Mouse (Mus musculus): ENCODE data around the gene Mcmbp. TPM values are rescaled to one million over a fixed set of nuclear protein-coding genes. Genes with fewer than 3 reads are reported as not detected.

Gene Mcmbp
- polyA plus RNA-seq, 2 experiments = 45.2 to 62.4 TPM

DNA sequence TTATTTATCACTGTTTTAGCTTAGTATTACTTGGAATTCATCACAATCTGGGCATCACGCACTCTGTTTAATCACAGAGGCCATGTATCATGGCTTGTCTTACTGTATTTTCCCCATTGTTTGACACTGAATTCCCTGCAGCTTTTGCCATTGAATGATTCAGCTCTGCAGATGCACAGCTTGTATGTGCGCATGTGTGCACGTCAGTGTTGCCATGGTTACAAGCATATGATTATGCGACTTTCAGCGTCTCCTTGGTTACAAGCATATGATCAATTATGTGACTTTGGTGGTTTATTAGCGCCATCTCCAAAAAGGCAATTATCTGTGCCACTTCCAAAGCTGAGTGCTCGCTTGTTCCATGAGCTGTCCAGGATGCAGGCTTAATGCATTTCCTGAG is 49.5 kb downstream of the Mcmbp start:
- H3K4me3 ChIP-seq (replicated peaks; ENCODE audit: low read length) = no peak overlapping the region
- peaks cover 17% of the 10 kb centered on the region for H3K9me3 ChIP-seq (ENCODE audit: control insufficient read depth, low read length)
- H3K4me2 ChIP-seq (replicated peaks; ENCODE audit: low read depth, low read length, severe bottlenecking) = no peak overlapping the region
- no peak overlapping the region for H3K27ac ChIP-seq (replicated peaks; ENCODE audit: low read depth, low read length)
- no peak for ATAC-seq (ENCODE audit: low FRiP score, low read depth)
- no peaks in the 10 kb centered on the region for H3K27me3 ChIP-seq (ENCODE audit: control insufficient read depth, insufficient read depth, low read length)
- no peak for DNase-seq (ENCODE audit: low spot score)
- no peak overlapping the region for H3K9ac ChIP-seq (ENCODE audit: low read depth, low read length, severe bottlenecking)
- WGBS = 77% methylated on average over 7 of the region's 7 CpGs
- H3K4me1 ChIP-seq (ENCODE audit: control insufficient read depth, insufficient read depth, low read length) = no peaks in the 10 kb centered on the region
- no peak for TF ChIP-seq POLR2A (IDR thresholded peaks at IDR 0.05; ENCODE audit: borderline replicate concordance, extremely low read depth, insufficient read depth, insufficient read length)
- peaks cover 55% of the 10 kb centered on the region for H3K36me3 ChIP-seq (ENCODE audit: control insufficient read depth, insufficient read depth, low read length)

DNA sequence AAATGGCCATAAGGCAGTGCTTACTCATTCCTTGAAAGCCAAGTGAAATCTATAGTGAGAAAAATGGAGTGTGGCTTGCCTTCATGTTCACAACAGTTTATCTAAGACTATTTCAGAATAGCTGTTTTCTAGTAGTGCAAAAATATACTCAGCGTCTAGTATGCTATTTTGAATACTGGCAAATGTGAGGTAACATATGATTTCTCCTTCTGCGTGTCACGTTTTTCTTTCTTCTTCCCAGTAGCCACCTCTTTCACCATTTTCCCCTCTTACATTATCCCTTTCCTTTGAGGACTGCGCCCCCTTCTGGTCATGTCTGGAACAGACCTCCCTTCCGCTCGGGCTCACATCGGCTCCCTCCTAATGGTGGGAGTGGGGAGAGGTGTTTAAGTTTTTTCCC is 50.2 kb downstream of the Mcmbp start:
- H3K27me3 ChIP-seq (ENCODE audit: control insufficient read depth, insufficient read depth, low read length) = no peaks in the 10 kb centered on the region
- peaks cover 55% of the 10 kb centered on the region for H3K36me3 ChIP-seq (ENCODE audit: control insufficient read depth, insufficient read depth, low read length)
- H3K4me3 ChIP-seq (replicated peaks; ENCODE audit: low read length) = no peak overlapping the region
- H3K9ac ChIP-seq (ENCODE audit: low read depth, low read length, severe bottlenecking) = no peak overlapping the region
- H3K9me3 ChIP-seq (ENCODE audit: control insufficient read depth, low read length) = peaks cover 17% of the 10 kb centered on the region
- H3K4me1 ChIP-seq (ENCODE audit: control insufficient read depth, insufficient read depth, low read length) = no peaks in the 10 kb centered on the region
- WGBS = 17% methylated on average over 7 of the region's 7 CpGs
- no peak overlapping the region for H3K27ac ChIP-seq (replicated peaks; ENCODE audit: low read depth, low read length)
- ATAC-seq (ENCODE audit: low FRiP score, low read depth) (peak; percentile 72; the same call in 1 of the 2 replicates), DNase-seq (ENCODE audit: low spot score) (peak; percentile 53)
- H3K4me2 ChIP-seq (replicated peaks; ENCODE audit: low read depth, low read length, severe bottlenecking) = no peak overlapping the region
- TF ChIP-seq POLR2A (IDR thresholded peaks at IDR 0.05; ENCODE audit: borderline replicate concordance, extremely low read depth, insufficient read depth, insufficient read length) = no peak

DNA sequence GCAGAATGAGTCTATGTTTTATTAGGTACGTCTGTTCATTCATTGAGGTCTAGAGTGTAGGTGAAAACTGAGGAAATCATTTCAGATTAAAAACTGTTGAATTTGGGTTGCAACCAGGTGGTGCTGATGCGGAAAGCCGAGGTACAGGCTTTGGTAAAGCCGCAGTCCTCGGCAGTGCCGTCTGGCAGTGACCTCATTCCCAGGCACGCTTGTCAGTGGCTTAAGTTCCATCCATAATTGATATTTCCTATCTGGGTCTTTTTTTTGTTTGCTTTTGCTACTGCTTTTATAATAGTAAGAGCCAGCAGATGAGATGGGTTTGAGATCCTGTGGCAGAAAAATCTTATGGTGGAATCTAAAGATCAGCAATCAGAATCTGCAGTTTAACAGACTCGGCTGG is 50.9 kb downstream of the Mcmbp start:
- H3K9ac ChIP-seq (ENCODE audit: low read depth, low read length, severe bottlenecking) = no peak overlapping the region
- 79% methylated on average over 8 of the region's 8 CpGs for WGBS
- H3K4me2 ChIP-seq (replicated peaks; ENCODE audit: low read depth, low read length, severe bottlenecking) = no peak overlapping the region
- no peak overlapping the region for H3K27ac ChIP-seq (replicated peaks; ENCODE audit: low read depth, low read length)
- no peak overlapping the region for H3K4me3 ChIP-seq (replicated peaks; ENCODE audit: low read length)
- DNase-seq (ENCODE audit: low spot score) (no peak), ATAC-seq (ENCODE audit: low FRiP score, low read depth) (no peak)
- no peaks in the 10 kb centered on the region for H3K4me1 ChIP-seq (ENCODE audit: control insufficient read depth, insufficient read depth, low read length)
- peaks cover 53% of the 10 kb centered on the region for H3K36me3 ChIP-seq (ENCODE audit: control insufficient read depth, insufficient read depth, low read length)
- TF ChIP-seq POLR2A (IDR thresholded peaks at IDR 0.05; ENCODE audit: borderline replicate concordance, extremely low read depth, insufficient read depth, insufficient read length) = no peak
- peaks cover 17% of the 10 kb centered on the region for H3K9me3 ChIP-seq (ENCODE audit: control insufficient read depth, low read length)
- H3K27me3 ChIP-seq (ENCODE audit: control insufficient read depth, insufficient read depth, low read length) = no peaks in the 10 kb centered on the region

DNA sequence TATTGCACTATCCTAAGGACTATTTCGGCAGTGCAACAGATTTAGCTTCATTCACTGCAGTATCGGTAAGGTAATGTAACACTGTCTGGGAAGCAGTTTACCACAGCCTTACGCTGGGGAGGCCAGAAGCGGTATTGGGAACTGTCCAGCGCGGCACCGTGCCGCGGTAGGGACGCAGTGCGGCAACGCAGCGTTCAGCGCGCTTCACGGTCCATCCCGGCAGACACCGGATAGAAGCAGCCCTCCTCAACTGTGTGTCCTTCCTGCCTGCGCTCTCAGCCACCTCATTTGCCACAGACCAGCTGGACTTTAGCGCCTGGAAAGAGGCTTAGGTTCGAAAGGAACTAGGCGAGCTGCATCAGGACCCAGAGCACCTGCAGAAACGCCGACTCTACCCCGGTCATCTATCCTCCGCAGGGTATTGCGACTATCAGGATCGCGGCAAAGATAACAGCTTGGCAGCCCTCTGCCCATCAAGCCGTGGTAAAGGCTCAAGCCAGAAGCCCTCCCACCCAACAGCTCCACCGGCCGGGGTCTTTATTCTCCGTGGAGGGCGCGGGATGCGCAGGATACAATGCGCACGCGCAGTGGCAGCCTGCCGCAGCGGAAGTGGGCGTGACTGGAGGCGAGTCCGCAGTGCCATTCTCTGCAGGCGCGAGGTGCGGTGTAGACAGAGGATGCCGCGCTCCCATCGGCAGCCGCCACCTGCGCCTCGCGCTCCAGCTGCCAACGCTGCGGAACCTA is 52.3 kb downstream of the Mcmbp start:
- H3K4me3 ChIP-seq (replicated peaks; ENCODE audit: low read length) = peak overlapping the region; percentile 41
- no peak for ATAC-seq (ENCODE audit: low FRiP score, low read depth)
- no peak overlapping the region for H3K27ac ChIP-seq (replicated peaks; ENCODE audit: low read depth, low read length)
- no peak for TF ChIP-seq POLR2A (IDR thresholded peaks at IDR 0.05; ENCODE audit: borderline replicate concordance, extremely low read depth, insufficient read depth, insufficient read length)
- H3K4me1 ChIP-seq (ENCODE audit: control insufficient read depth, insufficient read depth, low read length) = no peaks in the 10 kb centered on the region
- H3K9ac ChIP-seq (ENCODE audit: low read depth, low read length, severe bottlenecking) = no peak overlapping the region
- 55% methylated on average over 56 of the region's 56 CpGs for WGBS
- no peaks in the 10 kb centered on the region for H3K27me3 ChIP-seq (ENCODE audit: control insufficient read depth, insufficient read depth, low read length)
- peak; percentile 58 for DNase-seq (ENCODE audit: low spot score)
- peaks cover 50% of the 10 kb centered on the region for H3K36me3 ChIP-seq (ENCODE audit: control insufficient read depth, insufficient read depth, low read length)
- H3K9me3 ChIP-seq (ENCODE audit: control insufficient read depth, low read length) = peaks cover 17% of the 10 kb centered on the region
- peak overlapping the region; percentile 53 for H3K4me2 ChIP-seq (replicated peaks; ENCODE audit: low read depth, low read length, severe bottlenecking)

GRCm38 (mm10) chr7:128678546-128678945 is 61.7 kb downstream of the Mcmbp start:
- DNase-seq (ENCODE audit: low spot score) = no peak
- no peak overlapping the region for H3K9ac ChIP-seq (ENCODE audit: low read depth, low read length, severe bottlenecking)
- H3K4me3 ChIP-seq (replicated peaks; ENCODE audit: low read length) = no peak overlapping the region
- TF ChIP-seq POLR2A (IDR thresholded peaks at IDR 0.05; ENCODE audit: borderline replicate concordance, extremely low read depth, insufficient read depth, insufficient read length) = no peak
- H3K27ac ChIP-seq (replicated peaks; ENCODE audit: low read depth, low read length) = no peak overlapping the region
- H3K4me2 ChIP-seq (replicated peaks; ENCODE audit: low read depth, low read length, severe bottlenecking) = no peak overlapping the region
- H3K4me1 ChIP-seq (ENCODE audit: control insufficient read depth, insufficient read depth, low read length) = no peaks in the 10 kb centered on the region
- H3K27me3 ChIP-seq (ENCODE audit: control insufficient read depth, insufficient read depth, low read length) = no peaks in the 10 kb centered on the region
- WGBS = 66% methylated on average over 3 of the region's 3 CpGs
- peaks cover 11% of the 10 kb centered on the region for H3K36me3 ChIP-seq (ENCODE audit: control insufficient read depth, insufficient read depth, low read length)
- ATAC-seq (ENCODE audit: low FRiP score, low read depth) = no peak
- H3K9me3 ChIP-seq (ENCODE audit: control insufficient read depth, low read length) = no peaks in the 10 kb centered on the region

Measured in limb, embryonic 14.5 days (tissue).